Mouse (Mus musculus): Measurements from ENCODE around the gene Gm614.

DNA sequence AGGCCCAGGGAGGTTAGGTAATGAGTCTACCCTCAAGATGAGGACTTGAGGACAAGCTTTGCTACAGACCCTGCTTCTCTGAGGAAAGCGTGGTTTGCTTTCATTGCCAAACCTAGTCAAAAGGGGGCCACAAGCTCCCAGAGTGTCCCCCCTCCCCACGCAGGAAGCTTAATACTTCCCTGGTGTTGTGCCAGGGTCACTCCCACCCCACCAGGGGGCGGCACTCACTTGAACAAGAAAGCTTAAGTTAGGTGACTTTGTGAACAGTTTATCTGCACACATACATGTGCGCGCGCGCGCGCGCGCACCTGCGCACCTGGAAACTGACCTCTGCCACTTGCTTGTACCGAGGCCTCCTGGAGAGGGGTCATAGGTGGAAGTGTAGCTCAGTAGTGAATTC, 7.2 kb downstream of the Gm614 start:
- no peak for TF ChIP-seq CTCF (IDR thresholded peaks at IDR 0.05; ENCODE audit: low read depth, low read length)
- TF ChIP-seq POLR2AphosphoS5 (IDR thresholded peaks at IDR 0.05; ENCODE audit: insufficient replicate concordance, low read depth, low read length), result no peak
- no peak for TF ChIP-seq TAL1 (conservative IDR thresholded peaks at IDR 0.05; ENCODE audit: low read depth, low read length)
- no peak for TF ChIP-seq GATA1 (IDR thresholded peaks at IDR 0.05; ENCODE audit: borderline replicate concordance, low read length)
- TF ChIP-seq GATA2 (IDR thresholded peaks at IDR 0.05; ENCODE audit: borderline replicate concordance, low read depth, low read length), result no peak
